Mouse (Mus musculus) right cerebral cortex, postnatal 10 days (tissue): Measurements from ENCODE around the gene Tcf20.
"Not testable (repeated sequence)": the region's sequence is repeated elsewhere in the genome, so short reads cannot be mapped to it uniquely, and the experiment has no call there.

Experiments used
- DNase-seq, 2 experiments: peaks; one replicate each; pipeline ENCODE4 v3.0.0; 2021; ENCODE audit warnings: low spot score in 2 of 2

Tcf20 gene

DNA sequence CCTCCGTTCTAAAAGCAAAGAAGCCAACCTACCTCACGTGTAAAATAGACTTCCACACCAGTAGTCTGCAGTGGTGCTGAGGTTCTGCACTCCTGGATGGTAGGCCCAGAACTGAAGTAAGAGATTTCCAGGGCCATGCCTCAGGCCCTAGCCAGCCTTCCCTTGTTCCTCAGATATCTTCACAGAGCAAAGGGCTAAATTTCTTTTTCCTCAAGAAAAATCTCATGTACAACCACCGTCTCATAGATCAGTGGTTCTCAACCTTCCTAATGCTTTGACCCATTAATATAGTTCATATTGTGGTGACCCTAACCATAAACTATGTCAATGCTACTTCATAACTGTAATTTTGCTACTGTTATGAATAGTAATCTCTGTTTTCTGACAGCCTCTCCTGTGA, 87.3 kb downstream of the Tcf20 start:
- no peak for DNase-seq

DNA sequence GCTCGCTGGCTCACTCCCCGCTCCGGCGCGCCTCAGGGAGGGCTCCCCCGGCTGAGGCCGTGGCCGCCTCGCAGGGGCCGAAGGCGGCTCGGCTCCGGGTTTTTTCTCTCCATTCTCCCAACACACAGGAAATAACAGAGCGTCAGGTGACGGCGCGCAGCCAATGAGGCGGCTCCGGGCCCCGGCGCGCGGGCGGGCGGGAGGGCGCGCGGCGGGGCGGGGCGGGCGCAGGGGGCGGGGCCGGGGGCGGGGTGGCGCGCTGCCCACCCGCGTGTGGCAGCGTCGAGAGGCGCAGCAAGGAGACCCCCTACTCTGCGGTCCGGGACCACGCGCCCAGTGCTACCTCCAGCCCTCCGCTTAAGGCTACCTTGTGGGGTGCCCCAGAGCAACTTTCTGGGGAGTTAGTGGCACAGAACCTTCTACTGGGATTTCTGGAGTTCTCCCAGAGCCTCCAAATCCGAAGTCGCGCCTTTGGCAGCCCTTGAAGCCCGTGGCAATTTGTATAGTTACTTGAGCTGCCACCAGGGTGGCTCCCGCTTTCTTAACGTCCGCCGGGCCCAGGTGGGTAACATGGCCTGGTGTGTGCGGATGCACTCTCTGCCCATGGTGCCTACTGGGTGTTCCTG, 87.9 kb downstream of the Tcf20 start:
- peak; percentile 89 to 91 for DNase-seq

DNA sequence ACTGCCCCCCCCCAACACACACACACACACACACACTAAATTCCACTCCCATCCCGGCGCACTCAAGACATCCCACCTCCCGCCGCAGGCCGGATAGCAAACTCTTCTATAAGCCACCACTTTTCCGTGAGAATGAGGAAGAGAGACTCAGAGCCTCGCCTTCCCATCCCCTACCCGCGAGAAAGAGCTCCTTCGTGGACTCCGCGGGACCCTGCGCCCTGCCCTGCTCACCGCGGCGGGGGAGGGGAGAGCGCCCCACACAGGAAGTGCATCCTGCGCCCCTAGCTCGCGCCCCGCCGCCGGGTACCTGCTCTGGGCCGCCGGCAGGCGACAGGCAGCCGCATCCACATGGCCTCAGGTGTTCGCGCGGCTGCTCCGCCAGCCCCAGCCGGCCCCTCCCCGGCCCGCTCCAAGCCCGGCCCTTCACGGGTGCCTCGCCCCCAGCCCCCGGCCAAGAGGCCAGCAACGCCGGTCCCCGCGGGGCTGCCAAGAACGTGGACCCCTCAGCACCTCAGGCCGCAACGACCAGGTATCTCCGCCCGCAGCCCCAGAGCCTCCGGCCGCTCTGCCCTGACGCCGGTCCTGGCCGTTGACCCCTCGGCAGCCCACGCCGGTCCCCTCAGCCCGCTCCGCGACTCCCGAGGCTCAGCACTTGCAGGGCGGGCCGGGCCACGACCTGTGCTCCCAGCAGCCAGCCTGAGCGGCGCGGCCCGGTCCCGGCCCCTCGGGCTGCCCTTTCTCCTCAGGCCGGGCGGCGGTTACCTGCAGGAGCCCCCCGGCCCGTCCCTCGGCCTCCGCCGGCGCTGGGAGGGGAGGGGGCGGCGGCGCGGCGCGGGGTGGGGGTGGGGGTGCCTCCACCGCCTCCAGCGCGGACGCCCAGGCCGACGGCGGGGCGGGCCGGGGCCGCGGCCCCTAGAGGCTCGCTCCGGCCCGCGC, 88.7 kb downstream of the Tcf20 start:
- DNase-seq: peak in 1 of 2 experiments; percentile 46

DNA sequence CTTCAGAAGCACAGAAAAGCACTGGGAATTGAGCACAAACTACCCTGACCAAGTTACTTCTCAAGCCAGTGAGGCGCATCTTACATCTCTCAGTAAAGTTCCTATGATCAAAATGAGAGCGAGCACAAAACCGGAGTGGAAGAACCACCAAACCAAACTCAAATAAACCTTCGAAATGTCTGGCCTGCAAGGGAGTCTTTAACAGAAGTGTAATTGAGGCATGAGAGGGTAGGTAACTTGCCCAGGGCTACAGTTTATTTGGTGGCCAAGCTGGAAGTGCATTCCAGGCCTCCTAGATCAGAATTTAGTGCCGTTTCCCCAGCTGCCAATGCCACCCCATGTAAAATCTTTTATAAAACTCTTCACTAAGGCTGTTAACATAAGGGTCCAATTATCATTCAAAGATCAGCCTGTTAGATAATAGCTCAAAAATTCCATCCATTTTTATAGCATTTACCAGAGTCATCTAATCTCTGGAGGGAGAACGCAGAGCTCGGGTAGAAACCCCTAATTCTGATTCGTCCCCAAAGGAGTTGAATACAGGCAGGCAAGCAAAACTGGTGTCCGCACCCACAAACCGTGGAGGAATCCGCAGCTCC, 89.4 kb downstream of the Tcf20 start:
- peak in 1 of 2 experiments; percentile 19 for DNase-seq

DNA sequence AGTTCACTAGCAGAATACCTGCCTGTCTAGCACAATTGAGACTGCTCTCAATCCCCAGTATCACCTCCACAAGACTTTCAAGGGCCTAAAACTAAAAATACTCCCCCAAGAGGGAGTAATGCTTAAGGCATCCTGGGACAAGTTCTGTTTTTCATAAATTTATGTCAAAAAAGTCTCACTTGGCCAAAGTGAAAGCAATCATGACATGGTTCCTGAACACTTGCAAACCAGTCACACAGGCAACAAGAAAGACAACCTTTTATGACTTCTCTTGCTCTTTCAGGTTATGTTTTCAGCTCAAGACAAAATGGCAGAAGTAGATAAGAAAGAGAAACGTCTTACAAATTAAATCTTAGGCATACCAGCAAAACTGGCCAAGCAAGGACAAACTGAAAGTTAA, 91.3 kb downstream of the Tcf20 start:
- no peak for DNase-seq

DNA sequence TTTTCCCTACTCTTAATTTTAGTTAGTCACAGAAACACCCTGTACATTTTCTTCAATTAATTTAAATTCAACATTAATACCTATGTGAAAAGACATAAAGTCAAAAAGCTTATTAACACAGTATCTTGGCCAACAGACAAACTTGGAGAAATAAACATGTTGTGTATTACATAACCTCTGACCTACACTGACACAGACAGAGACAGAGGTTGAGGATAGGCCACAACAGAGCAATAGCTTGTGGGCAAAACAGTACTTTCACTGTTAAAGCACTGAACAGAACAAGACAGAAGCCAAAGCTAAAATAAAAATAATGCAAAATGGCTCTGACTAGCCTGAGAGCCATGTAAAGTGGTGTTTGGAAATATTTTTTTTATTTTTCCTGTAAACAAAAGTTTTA, 97.2 kb downstream of the Tcf20 start:
- DNase-seq: no peak

DNA sequence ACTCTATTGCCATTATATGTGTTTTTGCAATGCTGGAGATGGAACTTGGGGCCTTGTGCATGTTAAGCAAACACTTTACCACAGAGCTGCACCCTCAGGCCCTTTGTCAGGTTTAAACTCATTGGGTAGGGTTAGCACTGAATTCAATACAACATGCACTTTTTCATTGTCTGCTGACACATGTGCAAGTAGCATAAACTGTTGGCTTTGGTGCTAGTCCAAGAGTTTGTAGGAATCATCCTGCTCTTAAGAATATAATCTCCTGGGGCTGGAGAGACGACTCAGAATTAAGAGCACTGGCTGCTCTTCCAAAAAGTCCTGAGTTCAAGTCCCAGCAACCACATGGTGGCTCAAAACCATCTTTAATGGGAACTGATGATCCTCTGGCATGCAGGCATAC, 98.2 kb downstream of the Tcf20 start:
- no peak for DNase-seq

DNA sequence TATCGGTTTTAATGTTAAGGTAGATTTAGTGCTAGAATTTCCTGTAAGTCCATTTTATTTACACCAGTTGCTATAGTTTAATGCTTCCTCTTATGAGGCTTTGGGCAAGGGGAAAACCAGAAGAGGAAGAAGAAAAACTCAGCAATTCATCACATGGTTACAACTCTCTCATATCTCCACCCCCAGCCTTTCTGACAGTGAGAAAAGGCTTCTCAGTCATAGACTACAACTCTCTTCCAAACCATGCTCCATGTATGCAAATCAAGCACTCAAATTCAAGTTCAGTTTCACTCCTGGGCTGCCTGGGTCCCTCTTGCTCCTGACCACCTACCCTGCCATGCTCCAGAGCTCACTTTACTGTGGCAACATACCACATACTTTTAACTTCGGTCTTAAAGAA, 99.2 kb downstream of the Tcf20 start:
- no peak for DNase-seq

DNA sequence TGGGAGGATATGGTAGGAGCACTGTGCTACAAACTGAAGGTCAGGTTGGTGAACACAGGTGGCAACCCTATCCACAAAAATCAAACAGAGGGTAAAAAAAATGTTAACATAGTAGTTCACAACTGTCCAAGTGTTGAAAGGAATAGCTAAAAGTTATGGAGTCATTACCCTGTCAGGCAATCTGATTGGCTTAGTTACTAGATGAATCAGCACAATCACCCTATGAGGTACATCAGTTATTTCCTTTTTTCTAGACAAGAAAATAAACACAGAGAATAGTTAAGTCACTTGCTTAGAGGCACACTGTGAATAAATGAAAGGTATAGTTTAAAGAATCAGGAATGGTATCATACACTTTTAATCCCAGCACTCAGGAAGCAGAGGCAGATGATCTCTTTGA, 110.4 kb downstream of the Tcf20 start:
- DNase-seq: no peak

DNA sequence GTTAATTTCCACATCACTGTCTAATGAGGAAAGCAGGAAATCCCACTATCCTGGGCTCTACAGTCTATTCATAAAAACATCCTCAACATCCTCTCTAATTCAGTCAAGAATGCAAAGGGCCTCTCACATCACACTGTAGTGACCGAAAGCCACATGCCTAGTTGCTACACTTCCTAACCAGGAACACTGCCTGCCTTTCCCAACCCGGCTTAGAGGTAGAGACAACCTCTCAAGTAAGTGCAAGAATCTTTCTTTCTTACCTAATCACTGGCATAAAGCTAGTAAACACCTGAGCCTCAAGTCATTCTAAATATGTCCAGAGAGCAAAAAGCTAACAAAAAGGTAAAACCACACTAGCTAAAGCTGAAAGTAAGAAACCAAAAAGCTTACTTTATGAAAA, 110.8 kb downstream of the Tcf20 start:
- DNase-seq: no peak

DNA sequence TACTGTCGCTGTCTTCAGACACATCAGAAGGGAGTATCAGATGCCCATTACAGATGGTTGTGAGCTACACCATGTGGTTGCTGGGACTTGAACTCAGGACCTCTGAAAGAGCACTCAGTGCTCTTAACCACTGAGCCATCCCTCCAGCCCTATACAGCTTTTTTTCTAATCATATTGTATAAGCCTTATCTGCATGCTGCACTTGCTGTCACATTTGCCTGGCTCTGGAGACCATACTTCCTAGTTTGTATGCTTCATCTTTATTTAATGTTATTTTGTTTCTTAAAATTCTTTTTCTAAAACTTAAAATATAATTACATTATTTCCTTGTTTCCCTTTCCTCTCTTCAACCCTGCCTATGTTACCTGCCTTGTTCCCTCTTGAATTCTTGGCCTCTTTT, 115.6 kb downstream of the Tcf20 start:
- no peak for DNase-seq

DNA sequence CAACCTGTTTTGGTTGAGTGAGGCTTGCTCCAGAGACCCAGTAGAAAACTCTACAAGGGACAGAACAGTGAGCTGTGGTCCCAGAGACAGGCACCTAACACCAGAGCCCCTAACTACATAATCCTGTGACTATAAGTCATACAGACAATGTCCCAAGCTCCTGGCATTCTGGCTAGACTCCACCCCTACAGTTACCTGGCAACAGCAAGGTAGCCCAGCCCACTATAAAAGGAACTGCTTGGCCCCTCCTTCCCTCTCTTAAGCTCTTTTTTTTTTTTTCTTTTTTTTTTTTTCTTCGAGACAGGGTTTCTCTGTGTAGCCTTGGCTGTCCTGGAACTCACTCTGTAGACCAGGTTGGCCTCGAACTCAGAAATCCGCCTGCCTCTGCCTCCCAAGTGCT, 121.4 kb downstream of the Tcf20 start:
- not testable (repeated sequence) for DNase-seq

DNA sequence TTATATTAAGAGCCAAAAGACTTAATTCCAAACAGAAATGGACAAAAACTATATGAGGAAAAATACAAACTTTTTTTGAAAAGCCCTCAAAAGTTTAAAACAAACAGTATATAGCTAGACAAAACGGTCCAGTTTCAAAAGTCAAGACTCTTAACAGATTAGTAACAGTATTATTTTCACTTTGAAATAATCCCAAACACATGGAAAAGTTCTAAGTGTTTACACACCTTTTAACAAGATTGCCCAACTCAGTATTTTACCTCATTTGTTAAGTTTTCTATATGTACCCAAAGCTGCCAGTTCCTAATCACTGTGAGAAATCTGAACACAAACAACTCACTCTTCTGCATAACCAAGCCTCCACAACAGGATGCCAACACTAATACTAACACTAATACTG, 124.0 kb downstream of the Tcf20 start:
- no peak for DNase-seq

DNA sequence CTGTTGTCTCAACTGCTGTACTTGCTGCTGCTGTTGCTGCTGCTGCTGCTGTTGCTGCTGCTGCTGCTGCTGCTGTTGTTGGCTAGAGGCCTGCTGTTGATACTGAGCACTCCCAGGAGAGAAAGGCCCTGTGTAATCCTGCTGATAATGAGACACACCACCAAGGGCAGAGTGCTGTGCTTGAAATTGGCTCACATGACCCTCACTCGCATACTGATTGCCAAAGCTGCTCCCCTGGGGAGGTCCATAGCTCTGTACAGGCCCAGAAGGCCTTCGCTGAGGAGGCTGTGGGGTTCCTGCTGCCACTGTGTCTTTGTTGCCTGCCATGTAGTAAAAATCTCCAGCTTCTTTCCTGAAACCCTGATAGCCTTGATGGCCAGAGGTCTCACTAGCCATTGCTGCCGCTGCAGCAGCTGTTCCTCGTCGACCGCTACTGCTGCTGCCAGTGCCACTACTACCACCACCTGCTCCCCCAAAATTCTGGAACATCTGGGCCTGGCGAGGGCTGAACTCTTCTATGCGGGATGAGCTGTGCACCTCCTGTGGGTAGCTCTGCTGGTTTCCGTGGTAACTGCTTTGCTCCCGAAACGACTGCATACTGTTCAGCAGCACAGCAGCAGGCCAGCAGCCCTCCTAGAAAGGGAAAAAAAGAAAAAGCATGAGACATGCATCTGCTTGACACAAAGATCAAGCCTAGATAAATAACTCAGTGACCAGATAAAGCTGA, 130.9 kb downstream of the Tcf20 start:
- peak; percentile 46 to 51 for DNase-seq

DNA sequence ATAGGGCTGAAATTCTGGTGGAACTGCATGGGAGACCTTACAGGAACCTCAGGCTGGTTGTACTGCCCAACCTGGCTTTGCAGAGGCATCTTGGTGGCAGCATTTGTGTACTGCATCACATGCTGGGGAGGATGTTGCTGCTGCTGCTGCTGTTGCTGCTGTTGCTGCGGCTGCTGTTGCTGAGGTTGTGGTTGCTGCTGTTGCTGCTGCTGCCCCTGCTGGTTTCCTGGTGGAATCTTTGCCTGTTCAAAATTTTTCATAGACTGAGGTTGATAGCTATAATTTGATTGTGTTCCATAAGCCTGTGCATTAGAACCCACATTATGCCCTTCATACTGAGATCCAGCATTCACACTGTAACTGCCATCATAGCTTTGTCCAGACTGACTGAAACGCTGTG, 131.6 kb downstream of the Tcf20 start:
- DNase-seq: no peak

DNA sequence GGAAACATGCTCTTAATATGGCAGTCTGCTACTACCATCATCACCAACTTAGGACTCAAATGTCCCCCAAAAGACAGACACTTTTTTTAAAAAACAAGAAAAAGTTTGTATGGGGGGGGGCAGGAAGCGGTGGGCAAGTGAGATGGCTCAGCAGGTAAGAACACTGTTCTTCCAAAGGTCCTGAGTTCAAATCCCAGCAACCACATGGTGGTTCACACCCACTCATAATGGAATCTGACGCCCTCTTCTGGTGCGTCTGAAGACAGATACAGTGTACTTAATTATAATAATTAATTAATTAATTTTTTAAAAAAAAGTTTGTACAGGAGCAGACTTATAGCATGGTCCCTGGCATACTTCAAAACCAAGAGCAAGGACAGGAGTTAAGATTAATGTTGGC, 148.5 kb downstream of the Tcf20 start:
- DNase-seq: no peak

DNA sequence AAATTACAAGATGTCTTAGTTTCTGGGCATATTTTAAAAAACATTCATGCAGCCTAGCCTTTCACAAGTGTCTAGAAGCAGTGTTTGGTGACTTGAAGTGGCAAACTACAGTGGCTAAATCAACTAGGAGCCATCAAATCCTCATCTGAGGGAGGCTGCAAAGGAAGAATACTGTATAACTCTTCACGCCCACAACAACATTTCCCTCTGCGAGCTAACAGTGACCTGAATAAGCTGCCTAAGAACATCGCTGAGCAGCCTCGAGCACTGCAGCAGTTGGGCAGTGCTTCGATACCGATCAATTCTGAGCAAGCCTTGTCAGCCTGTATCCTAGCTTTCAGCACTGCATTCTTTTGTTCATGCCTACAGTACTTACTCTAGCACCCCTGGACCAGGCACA, 157.8 kb downstream of the Tcf20 start:
- no peak for DNase-seq

DNA sequence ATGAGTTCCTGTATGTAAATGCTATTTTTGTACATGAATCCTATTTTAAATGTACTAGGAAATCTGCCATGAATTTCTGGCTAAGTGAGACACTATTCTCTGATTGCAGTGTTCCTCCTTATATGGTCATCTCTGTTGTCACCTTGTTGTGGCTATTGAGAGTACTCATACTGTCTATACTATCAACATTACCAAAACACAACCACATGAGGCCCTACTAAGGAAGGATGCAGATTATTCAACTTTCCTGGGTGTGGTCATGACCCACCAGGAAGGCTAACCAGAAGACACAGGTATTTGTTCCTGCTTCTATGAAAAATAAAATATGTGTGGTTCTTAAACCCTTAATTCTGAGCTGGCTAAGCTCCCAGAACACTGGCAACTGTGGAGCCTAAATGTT, 161.8 kb downstream of the Tcf20 start:
- no peak for DNase-seq

DNA sequence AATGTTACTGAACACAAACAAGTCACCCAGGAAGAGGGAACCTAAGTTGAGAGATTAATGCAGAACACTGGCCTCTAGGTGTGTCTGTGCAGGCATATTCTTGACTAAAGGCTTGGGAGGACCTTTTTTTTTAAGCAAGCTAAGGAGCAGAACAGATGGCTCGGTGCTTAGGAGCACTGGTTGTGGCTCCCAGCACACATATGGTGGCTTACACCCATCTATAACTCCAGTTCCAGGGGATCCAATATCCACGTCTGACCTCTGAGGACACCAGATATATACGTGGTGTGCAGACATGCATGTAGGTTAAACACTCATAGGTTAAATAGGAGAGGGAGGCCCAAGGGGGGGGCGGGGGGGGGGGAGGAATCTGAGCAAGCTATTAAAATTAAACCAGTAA, 165.3 kb downstream of the Tcf20 start:
- no peak for DNase-seq

DNA sequence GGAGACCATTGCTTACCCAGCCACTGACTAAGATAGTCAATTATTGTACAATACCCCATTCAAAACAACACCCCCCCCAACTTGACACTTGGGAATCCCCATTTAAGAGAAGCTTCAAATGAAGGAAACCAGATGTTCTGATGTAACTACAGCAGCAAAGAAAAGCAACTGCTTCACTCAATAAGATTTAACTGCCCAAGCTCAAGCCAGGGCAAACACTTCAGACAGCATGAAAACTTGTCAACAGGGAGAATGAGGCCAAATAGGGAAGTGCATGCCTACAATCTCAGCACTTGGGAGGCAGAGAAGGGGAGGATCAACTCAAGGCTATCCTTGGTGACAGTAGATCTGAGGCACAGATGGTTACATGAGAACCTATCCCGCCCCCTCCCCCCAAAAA, 166.0 kb downstream of the Tcf20 start:
- DNase-seq: no peak

DNA sequence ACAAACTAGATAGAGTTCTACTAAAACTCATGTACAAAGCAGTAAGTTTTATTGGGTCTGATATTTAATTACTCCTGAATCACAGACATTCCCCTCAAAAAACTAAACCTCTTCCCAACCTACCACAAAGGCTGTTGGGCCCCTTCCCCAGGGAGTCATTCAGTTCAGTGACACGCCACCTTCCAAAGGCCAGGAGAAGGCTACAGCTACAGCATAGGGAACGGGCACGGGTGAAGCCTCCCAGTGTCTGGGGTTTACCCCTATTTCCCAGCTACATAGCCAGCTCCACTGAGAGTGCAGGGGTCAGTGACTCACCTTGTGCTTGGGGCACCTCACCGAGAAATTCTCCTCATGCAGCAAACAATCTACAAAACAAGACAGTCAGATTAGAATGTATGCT, 172.4 kb downstream of the Tcf20 start:
- DNase-seq: no peak

DNA sequence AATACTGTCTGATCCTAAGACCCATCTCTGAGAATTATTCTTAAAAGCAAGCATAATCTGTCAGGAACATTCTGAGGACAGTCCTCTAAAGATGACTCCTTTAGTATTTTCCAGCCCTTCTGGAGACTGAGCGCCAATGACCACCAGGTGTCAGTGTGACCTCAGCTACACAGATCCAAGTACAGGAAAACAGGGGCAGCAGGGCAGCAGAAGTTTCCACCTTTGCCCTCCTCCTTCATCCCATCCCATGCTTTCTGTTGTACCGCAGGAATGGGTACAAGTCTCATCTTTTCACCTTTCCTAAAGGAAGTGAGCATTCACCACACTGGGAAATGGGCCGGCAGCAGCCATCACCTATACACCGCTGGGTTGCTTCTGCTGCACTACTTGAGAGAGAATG, 172.9 kb downstream of the Tcf20 start:
- peak; percentile 48 to 70 for DNase-seq
